Mouse (Mus musculus) B cell, adult 62 days (primary cell): Measurements from ENCODE around the gene Prpf38b. TPM values are rescaled to one million over a fixed set of nuclear protein-coding genes. Genes with fewer than 3 reads are reported as not detected.

Experiments used
- total RNA-seq: library from RNA; stranded (reverse); gene quantifications from 4 replicates; pipeline ENCODE4 v1.2.4, GENCODE M21; 2023

Gene Prpf38b
- total RNA-seq = 246 to 258 TPM (median 247 TPM) in 4 replicates

DNA sequence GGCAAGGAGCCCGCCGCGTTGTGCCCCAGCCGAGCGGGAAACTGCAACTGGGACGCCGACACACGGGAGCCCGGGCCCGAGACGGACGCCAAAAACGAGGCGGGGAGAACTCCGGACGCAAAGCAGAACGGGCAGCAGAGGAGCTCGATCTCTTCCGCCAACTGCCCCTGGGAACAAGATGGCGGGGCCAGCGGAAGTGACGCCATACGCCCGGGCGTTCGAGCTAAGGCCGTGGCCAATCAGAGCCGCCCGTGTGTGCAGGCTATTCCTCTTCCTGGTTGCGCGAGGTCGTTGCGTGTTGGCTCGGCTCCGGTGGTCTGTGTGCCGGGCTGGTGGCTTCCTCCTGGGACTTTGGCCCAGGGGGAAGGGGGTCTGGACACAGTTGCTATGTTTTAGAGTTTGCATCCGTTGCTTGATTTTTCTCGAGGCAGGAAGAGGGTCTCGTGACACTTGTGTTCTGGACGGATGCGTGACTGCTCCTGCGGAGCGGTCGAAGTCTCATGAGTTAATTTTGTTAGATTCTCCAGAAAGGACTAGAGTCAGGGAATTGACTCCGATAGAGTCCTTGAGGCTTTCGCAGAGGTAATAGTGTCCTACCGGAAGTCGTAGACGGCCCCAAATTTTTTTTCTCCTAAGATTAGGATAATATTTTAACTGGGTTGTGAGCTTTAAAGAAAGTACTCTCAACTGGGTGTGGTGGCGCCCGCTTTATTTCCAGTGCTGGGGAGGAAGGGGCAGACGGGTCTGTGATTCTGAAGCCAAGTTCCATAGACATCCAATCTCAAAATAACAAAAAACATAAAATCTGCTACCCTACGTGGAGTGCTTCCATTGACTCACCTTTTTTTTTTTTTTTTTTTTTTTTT is at the start of gene Prpf38b:
Prpf38b (minus strand) TSS at position 180 of the 866 bp plus-strand sequence.

GRCm38 (mm10) chr3:108940001-108940633 is 28.6 kb upstream of the Prpf38b start, which contains the start of gene Gm9857:
Gene Gm9857 (minus strand): TSS chr3:108940445.

DNA sequence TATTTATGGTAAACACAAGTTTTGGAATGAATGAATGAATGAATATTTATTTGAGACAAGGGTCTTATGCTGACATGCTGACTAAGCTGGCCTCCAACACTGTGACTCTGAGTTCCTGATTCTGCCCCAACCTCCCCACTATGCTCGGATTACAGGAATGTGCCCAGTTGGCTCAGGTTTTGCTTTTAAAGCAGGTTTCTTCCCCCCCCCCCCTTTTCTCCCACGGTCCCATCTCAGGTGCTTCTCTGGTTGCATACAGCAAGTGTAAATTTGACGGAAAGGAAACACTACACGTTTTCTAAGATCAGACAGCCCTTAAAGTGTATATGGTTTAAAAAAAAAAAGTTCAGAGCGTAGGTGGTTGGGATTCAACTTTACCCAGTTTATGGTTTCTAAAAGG is 28.0 kb upstream of the Prpf38b start, which contains the start of gene Henmt1:
Henmt1 (plus strand) TSS at position 301 of the 400 bp plus-strand sequence.

GRCm38 (mm10) chr3:108889908-108890307 is 21.6 kb downstream of the Prpf38b start, which contains the start of gene Fndc7:
Gene Fndc7 (minus strand): TSS chr3:108890008.

Other genes starting within 250 kb of the Prpf38b start
- 0.26 to 1.1 TPM (median 0.53 TPM) in 3 of 4 replicates, not detected in the other for gene Gpsm2, start 189.4 kb downstream of the Prpf38b start, total RNA-seq
- not detected in 4 replicates for gene Aknad1, start 172.1 kb downstream of the Prpf38b start, total RNA-seq
- 67.4 to 78.1 TPM (median 72.6 TPM) in 4 replicates for gene Stxbp3, start 71.2 kb downstream of the Prpf38b start, total RNA-seq
- 0.89 to 2.0 TPM (median 1.1 TPM) in 4 replicates for gene Fndc7, start 21.7 kb downstream of the Prpf38b start, total RNA-seq
- gene Henmt1, start 28.1 kb upstream of the Prpf38b start, total RNA-seq = 0.52 TPM in 1 of 4 replicates, not detected in the others
- not detected in 4 replicates for gene Gm9857, start 28.7 kb upstream of the Prpf38b start, total RNA-seq
- gene Fam102b, start 115.9 kb upstream of the Prpf38b start, total RNA-seq = 8.6 to 10.3 TPM (median 9.0 TPM) in 4 replicates
- not detected in 4 replicates for gene Slc25a54, start 168.7 kb upstream of the Prpf38b start, total RNA-seq
- 2.6 to 5.3 TPM (median 3.5 TPM) in 4 replicates for gene Slc25a24, start 211.4 kb upstream of the Prpf38b start, total RNA-seq